25 mouse cellular contexts compared by ENCODE assay signal in genomic region chr6:104758125-104758524, GRCm38 (mm10).
"Had no signal": no experiment of that assay in that cellular context is flagged by ENCODE, and none has a peak within 500 bp of the region (broad histone marks: within the 10 kb centered on the region; RNA-seq: fewer than 3 reads in every experiment).

No protein-coding gene starts in this region.

- H3K9ac ChIP-seq: heart, embryonic 13.5 days; heart, embryonic 15.5 days; hindbrain, embryonic 13.5 days; hindbrain, embryonic 15.5 days; kidney, embryonic 15.5 days; limb, embryonic 13.5 days; limb, embryonic 15.5 days; liver, embryonic 12.5 days; liver, embryonic 14.5 days had no signal

- H3K4me1 ChIP-seq: heart, embryonic 13.5 days; heart, embryonic 15.5 days; hindbrain, embryonic 13.5 days; hindbrain, embryonic 15.5 days; kidney, embryonic 15.5 days; limb, embryonic 13.5 days; limb, embryonic 15.5 days; liver, embryonic 12.5 days had no signal

- ATAC-seq: hindbrain, postnatal 0 days; liver, embryonic 12.5 days had no signal

- H3K9me3 ChIP-seq: heart, embryonic 13.5 days; heart, embryonic 15.5 days; hindbrain, embryonic 13.5 days; hindbrain, embryonic 15.5 days; kidney, embryonic 15.5 days; limb, embryonic 13.5 days; limb, embryonic 15.5 days; liver, embryonic 12.5 days had no signal

- H3K4me2 ChIP-seq: heart, embryonic 11.5 days; heart, embryonic 13.5 days; heart, embryonic 15.5 days; hindbrain, embryonic 13.5 days; hindbrain, embryonic 15.5 days; kidney, embryonic 15.5 days; limb, embryonic 13.5 days; limb, embryonic 15.5 days; liver, embryonic 12.5 days had no signal

- DNase-seq: gastrocnemius, postnatal 14 days; gastrocnemius, postnatal 36 days; heart, adult 11 months; heart, adult 2 months; heart, postnatal 14 days; heart, postnatal 36 days; kidney, adult 11 months; kidney, adult 2 months; kidney, adult 9 months; kidney, postnatal 10 days; kidney, postnatal 36 days; layer of hippocampus, adult 9-11 months; layer of hippocampus, postnatal 36 days; left cerebral cortex, postnatal 4 days had no signal

- H3K27me3 ChIP-seq: heart, embryonic 13.5 days; heart, embryonic 15.5 days; hindbrain, embryonic 13.5 days; hindbrain, embryonic 15.5 days; kidney, embryonic 15.5 days; limb, embryonic 13.5 days; limb, embryonic 15.5 days; liver, embryonic 12.5 days had no signal

- H3K27ac ChIP-seq: heart, adult 2 months; heart, embryonic 13.5 days; heart, embryonic 15.5 days; hindbrain, embryonic 13.5 days; hindbrain, embryonic 15.5 days; hindbrain, postnatal 0 days; kidney, embryonic 15.5 days; limb, embryonic 13.5 days; limb, embryonic 15.5 days; liver, embryonic 12.5 days; liver, embryonic 14.5 days had no signal

- H3K36me3 ChIP-seq: heart, embryonic 13.5 days; heart, embryonic 15.5 days; hindbrain, embryonic 13.5 days; hindbrain, embryonic 15.5 days; kidney, embryonic 15.5 days; limb, embryonic 13.5 days; limb, embryonic 15.5 days; liver, embryonic 12.5 days had no signal

- H3K4me3 ChIP-seq: heart, adult 2 months; heart, embryonic 13.5 days; heart, embryonic 15.5 days; hindbrain, embryonic 13.5 days; hindbrain, embryonic 15.5 days; kidney, embryonic 15.5 days; limb, embryonic 13.5 days; limb, embryonic 15.5 days; liver, embryonic 12.5 days had no signal
